Mouse (Mus musculus) right cerebral cortex, postnatal 14 days (tissue): Measurements from ENCODE around the gene Cdc14b.
A peak's percentile ranks its signal among the peaks of the same experiment; 100 is the strongest.

Experiments used
- DNase-seq: peaks from one replicate; pipeline ENCODE4 v3.0.0; 2022

Cdc14b gene

GRCm38 (mm10) chr13:64274879-64275753, at the start of gene Cdc14b:
Cdc14b (minus strand) TSS chr13:64275290.
- DNase-seq = peak; percentile 66

DNA sequence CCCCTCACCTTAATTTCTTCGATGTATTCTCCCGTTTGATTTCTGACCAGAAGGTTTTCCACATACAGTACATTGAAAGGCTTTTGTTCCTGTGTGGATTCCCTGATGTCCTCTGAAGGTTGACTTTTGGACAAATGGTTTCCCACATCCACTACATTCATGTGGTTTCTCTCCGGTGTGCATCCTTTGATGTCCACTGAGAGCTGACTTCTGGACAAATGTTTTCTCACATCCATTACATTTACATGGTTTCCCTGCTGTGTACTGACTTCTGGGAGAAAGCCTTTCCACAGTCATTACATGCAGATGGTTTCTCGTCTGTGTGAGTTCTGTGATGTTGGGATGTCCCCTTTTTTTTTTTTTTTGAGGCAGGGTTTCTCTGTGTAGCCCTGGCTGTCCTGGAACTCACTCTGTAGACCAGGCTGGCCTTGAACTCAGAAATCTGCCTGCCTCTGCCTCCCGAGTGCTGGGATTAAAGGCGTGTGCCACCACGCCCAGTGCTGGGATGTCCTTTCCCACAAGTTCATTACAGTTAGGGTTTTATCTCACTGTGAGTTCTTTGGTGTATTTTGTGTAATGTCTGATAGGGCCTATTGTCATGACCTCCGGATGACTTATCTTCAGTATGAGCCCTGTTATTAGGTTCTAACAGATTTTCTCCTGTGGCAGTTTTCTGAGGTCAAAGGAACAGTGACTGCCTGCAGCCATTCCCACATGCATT, 47.6 kb upstream of the Cdc14b start:
- DNase-seq = no peak

- no peak for DNase-seq
Observed at GRCm38 (mm10) chr13:64320334-64320733, 45.2 kb upstream of the Cdc14b start.

DNA sequence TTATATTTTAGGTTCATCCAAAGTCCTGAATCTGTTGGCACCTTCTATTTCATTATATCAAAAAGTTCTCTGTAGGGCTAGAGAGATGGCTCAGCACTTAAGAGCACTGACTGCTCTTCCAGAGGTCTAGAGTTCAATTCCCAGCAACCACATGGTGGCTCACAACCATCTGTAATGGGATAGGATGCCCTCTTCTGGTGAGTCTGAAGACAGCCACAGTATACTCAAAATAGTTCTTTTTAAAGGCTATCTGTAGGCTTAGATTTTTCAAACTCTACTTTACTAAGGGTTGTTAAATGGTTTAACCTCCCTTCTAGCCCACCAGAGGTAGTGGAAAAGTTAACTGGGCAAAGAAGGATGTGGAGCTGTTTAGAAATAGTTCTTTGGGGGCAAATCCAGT, 44.7 kb upstream of the Cdc14b start:
- DNase-seq = no peak

DNA sequence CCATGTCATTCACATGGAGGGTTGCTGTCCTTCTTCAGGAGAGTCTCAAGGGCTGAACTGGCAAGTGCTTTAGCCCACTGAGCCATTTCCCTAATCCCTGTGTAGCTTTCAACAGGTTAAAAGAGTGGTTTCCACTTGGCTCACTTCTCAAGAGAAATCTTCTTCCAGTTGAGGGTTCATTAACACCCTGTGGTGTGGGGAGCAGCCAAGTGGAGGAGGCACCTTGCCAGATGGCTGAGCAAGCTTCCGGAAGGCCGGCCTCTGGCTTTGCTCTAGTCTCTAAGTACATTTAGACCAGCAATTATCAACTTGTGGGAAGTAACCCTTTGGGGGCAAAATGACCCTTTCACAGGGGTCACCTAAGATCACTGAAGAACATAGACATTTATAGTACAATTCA, 43.3 kb upstream of the Cdc14b start:
- peak; percentile 27 for DNase-seq

- DNase-seq = no peak
Observed at GRCm38 (mm10) chr13:64315483-64316050, 40.5 kb upstream of the Cdc14b start.

DNA sequence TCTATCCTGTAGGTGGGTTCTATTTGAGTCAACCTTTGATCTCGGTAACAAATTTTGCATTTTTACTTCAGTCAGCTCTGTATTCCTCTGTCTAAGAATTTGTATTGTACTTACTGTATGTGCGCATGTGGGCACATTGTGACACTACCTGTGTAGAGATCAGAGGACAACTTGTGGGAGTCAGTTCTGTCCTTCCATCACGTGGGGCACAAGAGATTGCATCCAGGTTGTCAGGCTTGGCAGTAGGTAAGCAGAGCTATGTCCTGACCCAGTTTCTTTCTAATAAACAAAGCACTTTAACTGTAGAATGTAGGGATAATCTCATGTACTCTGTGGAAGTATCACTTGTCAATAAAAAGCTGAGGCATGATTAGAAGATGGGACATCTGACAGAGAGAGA, 39.0 kb upstream of the Cdc14b start:
- DNase-seq = no peak

- no peak for DNase-seq
Observed at GRCm38 (mm10) chr13:64312916-64313289, 37.8 kb upstream of the Cdc14b start.

- DNase-seq = peak; percentile 90
Observed at GRCm38 (mm10) chr13:64312024-64312915, 37.2 kb upstream of the Cdc14b start, which contains the start of gene Aaed1. Aaed1 (minus strand) TSS chr13:64312710.

DNA sequence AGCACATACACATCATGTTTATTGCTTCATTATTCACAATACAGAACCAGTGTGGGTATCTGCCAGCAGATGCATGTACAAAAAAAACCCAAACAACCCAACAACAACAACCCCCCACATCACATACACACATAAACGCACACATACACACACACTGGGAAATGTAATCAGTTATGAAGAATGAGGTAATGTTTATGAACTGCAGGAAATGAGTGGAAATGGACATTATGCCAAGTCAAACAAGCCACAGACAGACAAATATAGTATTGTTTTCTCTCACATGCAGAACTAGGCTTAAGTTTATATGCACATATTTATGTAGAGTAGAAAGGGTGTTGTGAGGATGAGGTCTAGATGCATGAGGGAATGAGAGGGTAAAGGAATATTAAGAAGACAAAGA, 36.2 kb upstream of the Cdc14b start:
- DNase-seq = no peak

- DNase-seq = no peak
Observed at GRCm38 (mm10) chr13:64310585-64310984, 35.5 kb upstream of the Cdc14b start.

DNA sequence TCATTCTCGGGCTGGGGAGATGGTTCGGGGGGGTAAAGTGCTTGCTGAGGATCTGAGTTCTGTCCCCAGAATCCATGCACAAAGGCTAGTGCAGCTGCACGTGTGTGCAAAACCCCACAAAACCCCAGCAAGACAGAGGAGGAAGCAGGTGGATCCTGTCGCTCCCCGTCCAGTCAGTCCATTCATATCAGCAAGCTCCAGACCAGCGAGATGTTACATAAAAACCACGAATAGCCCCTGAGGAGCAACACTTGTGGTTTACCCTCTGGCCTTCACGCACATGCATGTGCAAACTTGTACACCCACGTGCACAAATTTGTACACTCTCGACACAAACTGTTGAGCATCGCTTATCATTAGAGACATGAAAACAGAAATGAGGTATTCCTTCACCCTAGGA, 34.8 kb upstream of the Cdc14b start:
- no peak for DNase-seq

DNA sequence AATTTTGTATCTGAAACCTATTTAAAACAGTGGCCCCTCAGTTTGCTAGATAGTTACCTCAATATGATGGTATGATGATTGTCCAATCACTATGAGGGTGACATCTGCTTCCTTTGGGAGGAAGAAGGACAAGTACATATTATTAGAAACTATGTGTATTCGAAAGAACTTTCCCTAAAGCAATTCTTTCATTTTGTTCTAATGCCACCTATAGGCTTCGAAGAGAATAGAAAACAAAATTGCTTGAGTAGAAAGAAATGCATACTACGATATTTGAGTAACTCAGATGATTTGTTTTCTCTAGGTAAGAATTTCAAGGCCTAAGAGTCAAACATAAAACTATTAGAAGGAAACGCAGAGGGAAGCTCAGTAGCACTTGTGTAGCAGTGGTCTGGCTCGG, 33.9 kb upstream of the Cdc14b start:
- DNase-seq = no peak

GRCm38 (mm10) chr13:64307508-64307907, 32.4 kb upstream of the Cdc14b start:
- DNase-seq = peak; percentile 14

- DNase-seq = peak; percentile 67
Observed at GRCm38 (mm10) chr13:64306078-64306477, 31.0 kb upstream of the Cdc14b start.

GRCm38 (mm10) chr13:64299069-64299468, 24.0 kb upstream of the Cdc14b start:
- DNase-seq = no peak

DNA sequence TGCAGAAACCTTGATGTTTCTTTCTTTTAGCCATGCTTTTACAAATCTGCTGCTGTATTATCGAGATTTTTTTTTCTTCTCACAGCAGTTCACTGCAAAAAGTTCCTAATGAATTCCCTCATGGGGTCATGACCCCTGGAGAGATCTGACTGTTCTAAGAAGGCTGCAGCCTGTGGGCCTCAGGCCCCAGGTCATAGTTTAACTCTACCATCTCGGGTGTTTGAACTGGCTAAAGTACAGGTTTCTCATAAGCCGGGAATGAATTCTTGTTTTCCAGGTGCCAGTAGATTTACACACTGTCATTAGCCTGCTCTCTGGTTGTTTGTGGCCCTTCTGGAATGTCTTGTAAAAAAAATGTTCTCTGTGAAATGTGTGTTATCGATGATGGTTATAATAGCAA, 11.7 kb upstream of the Cdc14b start:
- DNase-seq = no peak

DNA sequence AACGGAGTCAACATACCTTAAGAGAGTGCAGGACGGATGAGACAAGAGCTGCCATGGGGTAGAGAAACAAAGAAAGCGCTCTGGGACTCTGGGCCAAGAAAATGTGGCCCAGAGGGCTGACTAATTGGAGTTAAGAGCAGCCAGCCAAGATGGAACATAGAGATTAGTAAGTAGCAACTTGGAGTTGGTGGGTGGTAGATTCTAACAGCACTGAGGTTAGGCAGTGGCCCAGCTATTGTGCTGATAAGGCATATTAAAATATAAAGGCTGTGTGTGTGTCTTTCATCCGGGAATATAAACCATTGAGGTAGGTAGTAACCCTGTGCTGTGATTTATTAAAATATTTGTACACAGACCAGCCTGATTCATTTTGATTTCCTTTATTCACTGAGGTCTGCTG, 11.2 kb upstream of the Cdc14b start:
- no peak for DNase-seq

DNA sequence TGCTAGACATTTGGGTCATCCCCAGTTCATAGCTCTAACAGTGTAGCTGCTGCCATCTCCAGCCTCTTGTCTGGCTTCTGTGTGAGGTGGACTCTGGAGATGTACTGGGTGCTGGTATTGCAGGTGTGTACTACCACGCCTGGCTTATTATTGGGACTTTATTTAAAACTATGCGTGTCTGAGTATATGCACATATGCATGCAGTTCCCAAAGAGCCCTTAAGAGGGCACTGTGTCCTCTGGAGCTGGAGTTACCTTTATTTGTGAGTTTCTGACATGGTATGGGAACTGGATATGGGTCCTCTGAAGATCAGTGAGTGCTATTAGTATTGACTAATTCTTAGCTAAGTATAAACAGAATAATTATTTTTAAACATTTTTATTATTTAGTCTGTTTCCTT, 9.6 kb upstream of the Cdc14b start:
- DNase-seq = no peak

DNA sequence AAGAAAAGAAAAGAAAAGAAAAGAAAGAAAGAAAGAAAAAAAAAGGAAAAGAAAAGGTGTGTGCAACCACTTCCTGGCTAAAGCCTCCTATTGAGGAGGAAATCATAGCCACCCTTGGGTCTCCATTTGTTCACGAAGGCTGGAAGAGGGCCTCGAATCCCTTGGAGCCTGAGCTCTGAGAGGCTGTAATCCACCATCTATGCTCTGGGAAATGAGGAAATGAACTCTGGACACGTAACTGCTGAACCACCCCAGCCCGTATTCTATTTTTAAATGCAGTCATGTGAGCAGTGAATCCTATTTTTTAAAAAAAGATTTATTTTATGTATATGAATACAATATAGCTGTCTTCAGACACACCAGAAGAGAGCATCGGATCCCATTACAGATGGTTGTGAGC, 5.8 kb upstream of the Cdc14b start:
- no peak for DNase-seq

- no peak for DNase-seq
Observed at GRCm38 (mm10) chr13:64275754-64276127, 651 bp upstream of the Cdc14b start.

GRCm38 (mm10) chr13:64273891-64274844, 922 bp downstream of the Cdc14b start:
- peak; percentile 17 for DNase-seq
